Mouse (Mus musculus) lung, embryonic 14.5 days (tissue): ENCODE measurements at regions not wholly inside any gene's neighbourhood (a gene's known extent, or its start where the extent isn't known, plus 50 kb on each side); places are given as distances from the start of the nearest gene placed in this dataset.

Experiments used
- ATAC-seq: fragments of 200-750 bp; cut with Nextera tagmentation; 2 replicates; pipeline ENCODE4 v1.8.0; 2017; ENCODE audit warnings: mild to moderate bottlenecking, moderate TSS enrichment, moderate library complexity; ENCODE audit not compliant: insufficient read depth
- DNase-seq: peaks from one replicate; pipeline ENCODE4 v3.0.0-alpha.2; 2015
- H3K27ac ChIP-seq: fragments of 300-500 bp; sonication (generic); 2 replicates; pipeline ENCODE4 v1.5.1; 2014; ENCODE audit warnings: low read depth, mild to moderate bottlenecking, moderate library complexity
- H3K27me3 ChIP-seq: fragments of 300-500 bp; sonication (generic); 2 replicates; pipeline ENCODE4 v1.6.1; 2014; ENCODE audit warnings: low read length, control low read depth; ENCODE audit not compliant: insufficient read depth
- H3K36me3 ChIP-seq: fragments of 300-500 bp; sonication (generic); 2 replicates; pipeline ENCODE4 v1.6.1; 2014; ENCODE audit warnings: control low read depth; ENCODE audit not compliant: insufficient read depth
- H3K4me1 ChIP-seq: fragments of 300-500 bp; sonication (generic); 2 replicates; pipeline ENCODE4 v1.6.1; 2014; ENCODE audit warnings: antibody characterized with exemption, control low read depth; ENCODE audit not compliant: insufficient read depth
- H3K4me2 ChIP-seq: fragments of 300-500 bp; sonication (generic); 2 replicates; pipeline ENCODE4 v1.6.1; 2014; ENCODE audit warnings: mild to moderate bottlenecking
- H3K4me3 ChIP-seq: fragments of 300-500 bp; sonication (generic); 2 replicates; pipeline ENCODE4 v1.5.1; 2014; ENCODE audit warnings: low read depth, low read length
- H3K9ac ChIP-seq: fragments of 300-500 bp; sonication (generic); 2 replicates; pipeline ENCODE4 v1.6.1; 2014
- H3K9me3 ChIP-seq: fragments of 300-500 bp; sonication (generic); 2 replicates; pipeline ENCODE4 v1.6.1; 2016; ENCODE audit warnings: low read depth, low read length, control low read depth
- CTCF ChIP-seq: IDR thresholded peaks from 2 replicates; pipeline ENCODE4 v1.5.1; 2016; ENCODE audit warnings: antibody characterized with exemption, low read depth
- WGBS: fragments of 180-500 bp; shearing (Covaris S2); extraction: QIAGEN DNeasy Blood & Tissue Kit; methylation state at CpG from one replicate; pipeline ENCODE4 v1.1.7; 2014; 5-methylcytosine and 5-hydroxymethylcytosine counted together

DNA sequence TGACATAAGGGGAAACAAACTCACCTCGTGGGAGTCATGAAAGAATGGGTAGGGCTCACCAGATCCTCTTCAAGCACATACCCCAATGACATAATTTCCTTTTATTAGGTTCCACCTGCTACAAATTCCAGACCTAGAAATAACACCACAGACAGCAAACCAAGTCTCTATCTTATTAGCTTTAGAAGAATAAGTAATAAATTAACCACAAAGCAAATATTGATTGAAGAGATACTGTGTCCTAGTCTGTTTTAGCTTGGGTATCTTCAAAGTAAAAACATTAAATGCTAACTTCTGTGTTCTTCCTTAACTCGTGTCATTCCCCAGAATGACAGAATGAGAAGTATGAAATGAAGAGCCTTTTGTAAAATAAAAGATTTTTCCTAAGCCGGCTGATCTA, 222.4 kb downstream of the Gm10295 start:
- Histone ChIP-seq H3K36me3 (no peaks in the 10 kb centered on the region), H3K9me3 (no peaks in the 10 kb centered on the region), H3K9ac (no peak overlapping the region), H3K4me3 (no peak overlapping the region), H3K4me2 (no peak overlapping the region), H3K4me1 (0 out of 2 replicates have a peak, but pooled peaks cover 2% of the 10 kb centered on the region), H3K27ac (no peak overlapping the region), H3K27me3 (no peaks in the 10 kb centered on the region)
- no peak for TF ChIP-seq CTCF
- ATAC-seq (no peak), DNase-seq (no peak)
- 44% methylated on average over 3 of the region's 3 CpGs for WGBS

DNA sequence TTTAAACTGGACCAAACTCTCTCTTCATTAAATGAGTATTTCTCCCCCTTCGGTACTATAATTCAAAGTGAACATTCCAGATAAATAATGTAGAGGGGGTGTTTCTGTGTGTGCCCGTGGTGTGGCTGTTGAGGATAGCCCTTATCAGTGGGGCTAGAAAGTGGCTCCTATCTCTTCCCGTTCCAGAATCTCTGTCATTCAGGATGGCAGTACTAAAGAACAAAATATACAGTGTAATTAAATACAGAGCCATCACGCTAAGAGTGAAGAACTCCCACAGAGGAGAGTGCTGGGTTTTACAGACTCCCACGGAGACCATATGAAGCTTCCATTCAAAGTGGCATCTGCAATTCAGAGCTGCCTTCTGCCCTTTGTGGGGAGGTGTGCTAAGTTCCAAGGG, 229.8 kb downstream of the Gm10295 start:
- Histone ChIP-seq H3K4me1 (no peaks in the 10 kb centered on the region), H3K9ac (no peak overlapping the region), H3K9me3 (no peaks in the 10 kb centered on the region), H3K4me2 (no peak overlapping the region), H3K36me3 (no peaks in the 10 kb centered on the region), H3K27me3 (no peaks in the 10 kb centered on the region), H3K4me3 (no peak overlapping the region), H3K27ac (no peak overlapping the region)
- DNase-seq (no peak), ATAC-seq (no peak)
- WGBS: 35% methylated on average over 5 of the region's 5 CpGs
- no peak for TF ChIP-seq CTCF

DNA sequence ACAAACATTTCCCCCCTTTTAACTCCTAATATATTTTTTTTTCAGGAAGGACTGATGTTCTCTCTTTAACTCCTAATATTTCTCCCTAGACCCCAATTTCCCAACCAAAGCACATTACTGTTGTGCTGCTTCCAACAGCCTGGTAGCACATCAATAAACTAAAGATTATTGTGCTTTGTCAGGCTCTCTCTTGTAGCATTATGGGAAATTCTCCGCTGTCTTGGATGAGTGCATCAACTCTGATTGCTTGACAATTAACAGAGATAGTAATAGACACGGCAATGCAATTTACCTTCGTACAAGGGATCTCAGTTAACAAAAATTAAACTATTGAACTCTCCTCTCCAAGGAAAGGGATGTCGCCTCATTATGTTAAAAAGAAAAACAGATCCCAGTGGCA, 230.3 kb downstream of the Gm10295 start:
- no peak overlapping the region for H3K9ac ChIP-seq
- no peaks in the 10 kb centered on the region for H3K9me3 ChIP-seq
- no peak for DNase-seq
- H3K27me3 ChIP-seq: no peaks in the 10 kb centered on the region
- no peak overlapping the region for H3K4me3 ChIP-seq
- no peak overlapping the region for H3K4me2 ChIP-seq
- no peaks in the 10 kb centered on the region for H3K4me1 ChIP-seq
- no peaks in the 10 kb centered on the region for H3K36me3 ChIP-seq
- TF ChIP-seq CTCF: no peak
- no peak for ATAC-seq
- no peak overlapping the region for H3K27ac ChIP-seq
- 57% methylated on average over 4 of the region's 4 CpGs for WGBS

DNA sequence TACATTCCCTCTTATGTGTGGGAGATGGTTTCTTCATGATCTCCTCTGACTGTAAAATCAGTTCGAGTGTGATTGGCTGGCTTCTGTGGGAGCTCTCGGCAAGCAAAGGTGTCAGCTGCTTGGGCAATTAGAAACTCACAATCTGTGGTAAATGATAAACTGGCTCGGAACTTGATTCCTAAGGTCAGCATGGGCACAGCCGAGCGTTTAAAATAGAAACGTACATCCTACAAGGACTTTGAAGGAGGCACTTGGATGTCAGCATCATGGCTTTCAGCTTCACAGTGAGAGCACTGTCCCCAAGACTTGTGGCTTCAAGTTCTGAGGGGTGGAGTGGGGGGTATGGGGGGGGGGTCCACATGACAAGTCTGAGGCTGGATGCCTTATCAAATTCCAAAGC, 231.3 kb downstream of the Gm10295 start:
- H3K4me3 ChIP-seq: no peak overlapping the region
- no peak overlapping the region for H3K4me2 ChIP-seq
- no peak for ATAC-seq
- H3K9ac ChIP-seq: no peak overlapping the region
- no peak overlapping the region for H3K27ac ChIP-seq
- H3K9me3 ChIP-seq: no peaks in the 10 kb centered on the region
- no peaks in the 10 kb centered on the region for H3K4me1 ChIP-seq
- 34% methylated on average over 6 of the region's 6 CpGs for WGBS
- H3K36me3 ChIP-seq: no peaks in the 10 kb centered on the region
- TF ChIP-seq CTCF: no peak
- no peaks in the 10 kb centered on the region for H3K27me3 ChIP-seq
- DNase-seq: no peak

DNA sequence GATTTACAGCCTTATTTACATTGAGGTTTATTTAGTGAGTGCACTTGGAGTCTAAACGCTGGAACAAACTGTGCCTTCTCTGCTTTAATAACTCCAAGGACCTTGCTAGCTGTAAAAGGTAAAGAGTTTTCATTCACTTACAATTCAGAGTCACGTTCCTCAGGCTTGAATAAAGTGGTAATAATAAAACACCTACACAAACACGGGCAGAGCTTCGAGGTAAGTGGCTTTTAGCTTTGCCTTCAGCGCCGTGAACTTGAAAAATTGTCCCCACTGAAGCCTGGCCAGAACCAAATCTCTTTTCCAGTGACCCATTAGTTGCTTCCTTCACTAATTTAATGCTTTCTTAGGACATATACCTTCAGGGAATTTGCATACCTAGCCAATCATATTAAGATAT, 244.2 kb downstream of the Gm10295 start:
- Histone ChIP-seq H3K27ac (no peak overlapping the region), H3K4me3 (no peak overlapping the region), H3K9me3 (no peaks in the 10 kb centered on the region), H3K36me3 (no peaks in the 10 kb centered on the region), H3K4me2 (no peak overlapping the region), H3K9ac (no peak overlapping the region), H3K4me1 (no peaks in the 10 kb centered on the region), H3K27me3 (no peaks in the 10 kb centered on the region)
- TF ChIP-seq CTCF: no peak
- no peak for ATAC-seq
- DNase-seq: no peak
- 80% methylated on average over 6 of the region's 6 CpGs for WGBS

- Histone ChIP-seq H3K27ac (no peak overlapping the region), H3K4me1 (no peaks in the 10 kb centered on the region), H3K4me2 (no peak overlapping the region), H3K9ac (no peak overlapping the region), H3K9me3 (no peaks in the 10 kb centered on the region), H3K27me3 (no peaks in the 10 kb centered on the region), H3K36me3 (no peaks in the 10 kb centered on the region), H3K4me3 (no peak overlapping the region)
- ATAC-seq: no peak
- TF ChIP-seq CTCF: no peak
- DNase-seq: no peak
- 68% methylated on average over 2 of the region's 2 CpGs for WGBS
Measured at GRCm38 (mm10) chr7:71100266-71100665, 251.0 kb downstream of the Gm10295 start.

GRCm38 (mm10) chr7:71098276-71098675, 253.0 kb downstream of the Gm10295 start:
- no peak overlapping the region for H3K4me2 ChIP-seq
- H3K9ac ChIP-seq: no peak overlapping the region
- H3K27ac ChIP-seq: no peak overlapping the region
- no peaks in the 10 kb centered on the region for H3K4me1 ChIP-seq
- 52% methylated on average over 4 of the region's 4 CpGs for WGBS
- DNase-seq (no peak), ATAC-seq (no peak)
- H3K36me3 ChIP-seq: no peaks in the 10 kb centered on the region
- no peak overlapping the region for H3K4me3 ChIP-seq
- no peaks in the 10 kb centered on the region for H3K27me3 ChIP-seq
- no peak for TF ChIP-seq CTCF
- H3K9me3 ChIP-seq: no peaks in the 10 kb centered on the region
